ENCODE assay signal across 7 mouse cellular contexts in genomic region chr4:3052314-3053059, GRCm38 (mm10).
DNase-seq lines count a peak whose midpoint lies in the region; ATAC-seq and TF ChIP-seq lines count a peak whose summit lies in the region.

No protein-coding gene starts in this region.

- no peak overlapping the region for H3K9ac ChIP-seq in lung, embryonic 14.5 days
- no peak overlapping the region for H3K9ac ChIP-seq in lung, embryonic 16.5 days (ENCODE audit: low read length)

- peaks cover 65% of the 10 kb centered on the region for H3K9me3 ChIP-seq in lung, embryonic 14.5 days (ENCODE audit: low read depth, low read length)
- peaks cover 51% of the 10 kb centered on the region for H3K9me3 ChIP-seq in lung, embryonic 16.5 days (ENCODE audit: control insufficient read depth, low read length)

- WGBS in lung, embryonic 14.5 days = 84% methylated on average over 4 of the region's 4 CpGs
- WGBS in bone marrow, adult 2 months = 78% methylated on average over 4 of the region's 4 CpGs
- WGBS in lung, embryonic 16.5 days = 78% methylated on average over 4 of the region's 4 CpGs

- intact Hi-C loops in heart, postnatal 14 days (cut with DNase I) = no loop called here

- no peak overlapping the region for H3K4me3 ChIP-seq in lung, embryonic 14.5 days (ENCODE audit: low read depth, low read length)
- H3K4me3 ChIP-seq in bone marrow, adult 2 months (replicated peaks; ENCODE audit: control insufficient read depth, low read depth, low read length) = no peak overlapping the region
- no peak overlapping the region for H3K4me3 ChIP-seq in lung, embryonic 16.5 days (ENCODE audit: low read length)

- 0 out of 2 replicates have a peak, but pooled peaks have one; percentile 35 for ATAC-seq in lung, embryonic 14.5 days (ENCODE audit: insufficient read depth)
- ATAC-seq in lung, embryonic 16.5 days (ENCODE audit: low read depth) = peak; percentile 31; the same call in 1 of the 2 replicates

- H3K4me1 ChIP-seq in lung, embryonic 14.5 days (ENCODE audit: insufficient read depth) = no peaks in the 10 kb centered on the region
- no peaks in the 10 kb centered on the region for H3K4me1 ChIP-seq in bone marrow, adult 2 months (ENCODE audit: control insufficient read depth, insufficient read depth, low read length)
- H3K4me1 ChIP-seq in lung, embryonic 16.5 days (replicated peaks; ENCODE audit: control insufficient read depth, insufficient read depth, low read length) = no peaks in the 10 kb centered on the region

- no peak overlapping the region for H3K27ac ChIP-seq in lung, embryonic 14.5 days (ENCODE audit: low read depth)
- H3K27ac ChIP-seq in bone marrow, adult 2 months (ENCODE audit: control insufficient read depth, insufficient read depth, low read depth, low read length, poor library complexity) = no peak overlapping the region
- no peak overlapping the region for H3K27ac ChIP-seq in lung, embryonic 16.5 days (ENCODE audit: low read length)

- DNase-seq in lung, embryonic 14.5 days = no peak
- DNase-seq in lung, postnatal 36 days = no peak
- peak; percentile 1 for DNase-seq in heart, postnatal 14 days
- peak; percentile 43 for DNase-seq in testis, postnatal 10 days (ENCODE audit: low spot score)
- no peak for DNase-seq in left cerebral cortex, adult 11 months (ENCODE audit: low spot score)

- 0 out of 2 replicates have a peak, but pooled peaks have one; percentile 1 for TF ChIP-seq CTCF in lung, embryonic 14.5 days (IDR thresholded peaks at IDR 0.05; ENCODE audit: low read depth)
- TF ChIP-seq CTCF in bone marrow, adult 2 months (IDR thresholded peaks at IDR 0.05; ENCODE audit: control insufficient read depth, insufficient read depth, low read length) = peak; percentile 20; the same call in 1 of the 2 replicates

- TF ChIP-seq POLR2A in bone marrow, adult 2 months (IDR thresholded peaks at IDR 0.05; ENCODE audit: borderline replicate concordance, control insufficient read depth, low read depth, low read length) = no peak

- no peaks in the 10 kb centered on the region for H3K36me3 ChIP-seq in lung, embryonic 14.5 days (ENCODE audit: insufficient read depth)
- no peaks in the 10 kb centered on the region for H3K36me3 ChIP-seq in lung, embryonic 16.5 days (ENCODE audit: control insufficient read depth, insufficient read depth, low read length)

- no peaks in the 10 kb centered on the region for H3K27me3 ChIP-seq in lung, embryonic 14.5 days (ENCODE audit: insufficient read depth, low read length)
- no peaks in the 10 kb centered on the region for H3K27me3 ChIP-seq in lung, embryonic 16.5 days (ENCODE audit: control insufficient read depth, insufficient read depth, low read depth, low read length)

- no peak overlapping the region for H3K4me2 ChIP-seq in lung, embryonic 14.5 days
- H3K4me2 ChIP-seq in lung, embryonic 16.5 days (ENCODE audit: low read depth, low read length) = no peak overlapping the region

Comparison
In these comparisons a context has a peak if more than half of its experiments do, and no peak if none do; other contexts are left out.
1. DNase-seq: peak in heart, postnatal 14 days (2 of 2) and testis, postnatal 10 days (single experiment); none in lung, embryonic 14.5 days (single experiment), lung, postnatal 36 days (single experiment) and left cerebral cortex, adult 11 months (single experiment).